Mouse (Mus musculus): ENCODE data around the gene Cd180. TPM values are rescaled to one million over a fixed set of nuclear protein-coding genes. Genes with fewer than 3 reads are reported as not detected.
"Not testable (repeated sequence)": the region's sequence is repeated elsewhere in the genome, so short reads cannot be mapped to it uniquely, and the experiment has no call there.

The Cd180 gene
- under 1 TPM; 0.86 to 0.98 TPM for total RNA-seq (2021)

DNA sequence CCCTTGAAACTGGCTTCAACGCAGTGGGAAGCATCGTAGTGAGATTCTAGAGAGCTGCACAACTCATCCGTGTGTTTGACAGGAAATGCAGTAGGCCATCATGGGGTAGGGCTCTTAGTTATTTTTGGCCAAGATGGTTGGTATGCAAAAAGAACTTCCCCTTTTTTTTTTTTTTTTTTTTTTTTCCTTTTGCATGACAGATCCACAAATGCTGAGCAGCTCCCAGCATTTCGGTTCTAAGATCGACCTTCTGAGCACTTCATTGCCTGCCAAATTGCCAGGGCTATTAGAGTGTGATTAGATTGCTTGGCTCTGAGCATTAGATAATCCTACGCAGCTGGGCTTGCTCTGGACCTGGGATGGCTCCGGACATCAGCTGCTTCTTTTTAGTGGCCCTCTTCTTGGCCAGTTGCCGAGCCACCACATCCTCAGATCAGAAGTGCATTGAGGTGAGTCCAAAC, at the start of gene Cd180:
TSS of gene Cd180 (plus strand) at position 218 of the 461 bp plus-strand sequence.
- peak; percentile 17 for DNase-seq

DNA sequence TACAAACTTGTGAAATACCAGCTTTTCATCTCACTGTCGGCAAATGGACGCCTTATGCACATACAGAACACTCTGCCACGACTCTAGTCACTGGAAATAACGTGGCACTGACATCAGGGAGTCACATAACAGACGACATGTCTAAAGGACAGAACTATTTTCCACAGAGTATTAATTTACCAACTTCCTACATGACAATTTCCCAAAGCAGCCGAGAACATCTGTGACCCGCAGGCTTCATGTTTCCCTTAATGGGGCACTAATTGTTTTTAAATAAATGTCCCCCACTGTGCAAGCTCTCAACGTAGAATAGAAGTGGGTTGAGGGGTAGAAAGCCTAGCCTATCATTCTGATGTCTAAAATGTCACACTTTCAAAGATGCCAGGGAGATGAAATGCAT, 49.0 kb upstream of the Cd180 start:
- no peak for DNase-seq

DNA sequence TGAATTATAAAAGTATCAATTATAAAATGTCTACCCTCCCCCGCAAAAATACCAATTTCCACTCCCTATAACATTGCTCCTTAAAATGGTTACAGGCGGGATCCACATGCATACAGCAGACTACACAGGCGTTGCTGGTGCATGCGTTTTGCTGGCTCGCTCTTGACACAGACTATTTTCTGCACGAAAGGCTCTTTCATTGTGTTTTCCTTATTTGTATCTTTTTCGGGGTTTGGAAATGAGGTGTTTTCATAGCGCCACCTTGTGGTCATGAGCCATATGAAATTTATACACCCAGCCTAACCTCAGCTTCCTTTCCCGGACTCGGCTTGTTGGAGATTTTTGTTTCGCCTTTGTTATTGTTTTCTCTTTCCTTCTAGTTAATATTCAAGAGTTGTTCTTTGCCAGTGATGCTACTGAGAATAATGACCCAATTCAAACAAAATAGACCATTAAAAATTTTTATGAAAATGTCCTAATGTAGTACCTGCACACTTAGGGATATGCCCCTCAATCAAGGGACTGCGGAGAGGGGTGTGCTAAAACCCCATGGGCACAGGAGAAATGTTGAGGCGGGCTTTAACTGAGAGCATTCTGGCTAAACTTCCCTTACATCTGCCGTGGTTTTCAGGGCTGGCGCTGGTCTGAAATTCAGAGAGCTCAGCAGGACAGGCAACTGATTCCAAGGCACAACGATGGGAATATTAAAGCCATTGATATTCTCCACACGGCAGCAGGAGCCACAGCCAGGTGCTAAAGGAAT, 48.4 kb upstream of the Cd180 start:
- peak; percentile 81 for DNase-seq

DNA sequence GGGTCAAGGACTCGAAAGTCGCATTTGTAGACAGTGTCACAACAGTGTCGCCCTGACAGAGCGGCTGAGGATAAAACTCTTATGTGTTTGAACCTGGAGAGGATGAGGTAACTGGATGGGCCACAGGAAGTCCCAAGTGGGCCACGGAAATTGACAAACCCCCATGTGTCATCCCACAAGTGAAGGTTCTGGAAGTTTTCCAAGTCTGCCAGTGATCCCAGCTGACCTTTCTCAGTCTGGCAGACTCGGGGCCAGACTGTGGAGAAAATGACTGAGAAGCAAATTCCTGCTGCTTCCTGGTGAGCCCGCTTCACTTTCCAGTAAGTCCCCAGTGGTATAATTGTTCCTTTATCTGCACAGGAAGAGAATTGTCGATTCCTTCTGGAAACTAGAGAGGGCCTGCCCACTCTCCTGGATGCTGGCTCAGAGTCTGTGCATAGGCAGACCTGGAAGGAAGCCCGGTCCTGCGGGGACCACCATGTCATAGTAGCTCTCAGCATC, 47.0 kb upstream of the Cd180 start:
- DNase-seq: peak; percentile 65

DNA sequence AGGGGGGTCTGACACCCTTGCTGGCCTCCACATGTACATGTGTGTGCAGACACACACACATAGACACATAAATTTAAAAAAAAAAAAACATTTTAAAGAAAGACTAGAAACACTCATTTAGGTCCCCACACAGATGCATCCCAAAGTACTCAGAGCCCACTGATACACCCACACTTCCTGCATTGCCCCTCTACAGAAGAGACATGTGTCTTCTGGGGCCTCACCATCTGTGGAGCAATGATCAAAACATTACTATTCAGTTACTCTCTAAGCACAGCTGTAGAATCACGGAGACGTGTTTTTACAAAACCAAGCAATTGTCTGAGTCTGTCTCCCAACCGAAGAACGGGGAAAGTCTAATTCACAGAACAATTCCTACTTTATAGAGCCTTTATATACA, 45.8 kb upstream of the Cd180 start:
- no peak for DNase-seq

DNA sequence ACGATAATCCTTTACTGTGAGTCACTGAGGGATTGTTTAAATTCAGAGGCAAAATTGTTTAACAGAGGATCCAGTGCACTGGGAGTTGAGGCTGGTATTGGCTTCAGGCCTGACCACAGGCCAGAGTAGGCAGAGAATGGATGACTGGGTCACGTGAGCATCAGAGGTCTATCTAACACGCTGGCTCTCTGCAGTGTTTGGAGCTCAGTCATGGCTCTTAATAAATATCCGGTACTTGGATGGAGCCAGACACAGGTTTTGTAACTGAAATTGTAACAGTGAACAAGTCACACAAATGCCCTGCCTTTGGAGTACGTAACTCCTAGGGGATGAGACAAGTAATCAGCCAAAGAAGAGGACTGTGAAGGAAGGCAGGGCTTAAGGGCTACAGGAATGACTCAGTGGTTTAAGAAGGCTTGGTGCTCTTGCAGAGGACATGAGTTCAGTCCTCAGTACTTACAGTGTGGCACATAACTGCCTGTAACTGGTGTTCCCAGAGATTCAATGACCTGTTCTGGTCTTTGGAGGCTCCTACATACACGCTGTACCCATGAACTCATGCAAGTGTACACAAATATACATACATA, 41.0 kb upstream of the Cd180 start:
- DNase-seq: no peak

DNA sequence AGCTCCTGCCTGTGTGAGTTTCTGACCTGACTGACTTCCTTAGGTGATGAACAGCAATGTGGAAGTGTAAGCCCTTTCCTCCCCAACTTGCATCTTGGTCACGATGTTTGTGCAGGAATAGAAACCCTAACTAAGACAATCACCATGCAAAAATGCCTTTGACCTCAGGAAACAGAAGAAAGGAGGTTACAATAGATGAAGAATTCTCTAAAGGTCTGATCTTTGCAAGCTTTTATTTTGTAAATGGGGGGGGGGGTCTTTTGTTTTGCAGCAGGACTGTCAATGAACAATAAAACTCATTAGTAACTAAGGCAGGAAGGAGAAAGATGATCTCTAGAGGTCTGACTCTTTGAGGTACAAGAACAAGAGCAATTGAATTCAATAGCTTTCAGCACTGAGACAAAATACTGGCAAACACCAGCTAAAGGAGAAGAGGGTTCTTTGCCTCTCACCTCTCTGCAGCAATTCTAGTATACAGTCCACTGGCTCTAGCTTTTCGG, 38.2 kb upstream of the Cd180 start:
- DNase-seq: no peak

DNA sequence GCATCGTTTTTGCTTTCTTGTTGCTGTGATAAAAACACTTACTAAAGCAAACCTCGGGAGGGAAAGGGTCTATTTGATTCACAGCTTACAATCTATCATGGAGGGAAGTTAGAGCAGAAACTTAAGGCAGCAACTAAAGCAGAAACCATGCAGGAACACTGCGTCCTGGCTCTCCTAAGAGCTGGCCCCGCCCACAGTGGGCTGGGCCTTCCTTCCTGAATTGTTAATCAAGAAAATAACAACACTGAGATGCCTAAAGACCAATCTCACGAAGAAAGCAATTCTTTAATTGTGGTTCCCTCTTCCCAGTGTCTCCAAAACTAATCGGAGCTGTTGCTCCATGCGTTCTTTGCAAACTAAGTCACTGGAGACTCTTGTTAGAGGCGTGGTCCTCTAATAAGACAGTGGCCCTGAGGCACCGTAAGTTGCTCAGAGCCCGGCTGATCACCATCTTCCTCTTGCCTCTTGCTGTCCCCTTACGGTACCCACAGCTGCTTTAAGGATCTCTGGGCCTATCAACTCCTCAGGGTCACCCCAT, 37.1 kb upstream of the Cd180 start:
- DNase-seq: no peak

DNA sequence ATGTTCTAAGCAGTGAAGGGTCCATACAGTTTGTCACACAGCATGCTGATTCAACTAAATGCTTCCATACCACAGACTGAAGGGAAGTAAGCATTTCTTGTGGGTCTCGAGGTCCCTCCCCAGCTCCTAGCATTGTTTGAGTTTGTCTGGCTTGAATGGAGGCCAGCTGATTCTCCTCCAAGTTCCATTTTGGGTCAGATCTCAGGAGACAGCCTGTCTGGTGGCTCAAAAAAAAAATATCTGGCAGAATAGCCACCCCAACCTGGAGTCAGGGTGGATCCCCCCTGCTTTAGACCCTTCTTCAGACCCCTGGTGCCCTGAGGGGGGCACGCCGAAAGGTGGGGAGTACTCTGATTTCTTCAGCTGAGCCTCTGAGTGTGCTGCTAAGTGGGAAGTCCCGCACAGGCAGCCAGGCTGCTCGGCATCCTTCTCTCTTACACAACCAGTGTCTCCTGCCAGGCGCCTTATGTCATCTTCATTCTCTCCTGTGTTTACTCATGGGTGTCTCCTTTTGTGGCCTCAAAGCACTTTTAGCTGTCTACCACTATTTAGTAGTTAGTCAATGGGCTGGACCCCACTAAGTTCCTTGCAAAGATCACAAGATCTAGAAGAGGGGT, 35.0 kb upstream of the Cd180 start:
- peak; percentile 62 for DNase-seq

DNA sequence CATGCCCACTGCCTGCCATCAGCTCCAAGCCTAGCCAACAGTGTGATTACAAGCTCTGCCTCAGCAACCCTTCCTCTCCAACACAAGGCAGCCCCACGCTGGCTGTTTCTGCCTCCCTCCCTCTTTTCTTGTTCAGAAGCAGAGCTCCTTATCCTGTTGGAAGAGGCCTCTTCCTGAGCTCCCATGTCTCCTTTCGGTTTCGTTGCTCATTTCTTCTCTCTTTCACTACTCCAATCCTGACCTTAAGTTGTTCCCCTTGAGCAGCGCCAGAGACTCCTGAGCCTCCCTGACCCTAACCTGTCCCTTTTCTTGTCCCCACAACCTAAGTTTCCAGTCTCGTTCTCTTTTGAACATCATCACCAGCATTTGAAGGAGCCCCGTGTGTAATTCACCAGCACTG, 29.3 kb upstream of the Cd180 start:
- no peak for DNase-seq

DNA sequence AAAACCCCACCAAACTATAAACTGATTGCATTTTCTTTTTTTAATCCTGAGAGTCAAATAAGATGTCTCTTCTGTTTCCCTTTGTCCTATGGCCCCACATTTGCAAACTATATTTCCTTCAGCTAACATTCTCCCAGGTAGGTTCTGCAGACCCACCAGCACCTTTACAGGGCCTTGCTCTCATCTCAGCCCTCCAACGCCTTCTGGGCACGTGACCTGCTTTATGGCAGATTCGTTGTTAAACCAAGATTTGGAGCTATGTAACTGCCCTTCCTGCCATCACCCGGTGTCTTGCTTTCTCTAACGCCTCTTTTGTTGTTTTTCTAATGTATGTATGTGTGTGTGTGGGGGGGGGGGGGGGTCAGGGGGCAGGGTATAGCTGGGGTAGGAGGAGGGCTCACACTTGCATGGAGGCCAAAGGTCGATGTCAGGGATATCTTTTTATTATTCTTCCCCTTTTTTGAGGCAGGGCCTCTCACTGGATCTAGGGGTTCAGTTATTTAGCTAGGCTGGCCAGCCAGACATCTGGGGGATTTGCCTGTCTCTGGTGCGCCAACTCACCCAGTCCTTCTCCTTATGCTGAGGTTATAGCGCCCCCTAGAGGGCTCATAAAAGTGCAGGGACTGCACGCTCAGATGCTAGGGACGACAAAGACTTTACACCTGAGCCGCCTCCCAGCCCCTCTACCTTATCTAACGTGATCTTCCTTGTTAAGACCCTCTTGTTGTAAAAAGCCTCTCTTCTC, 28.3 kb upstream of the Cd180 start:
- peak; percentile 67 for DNase-seq

DNA sequence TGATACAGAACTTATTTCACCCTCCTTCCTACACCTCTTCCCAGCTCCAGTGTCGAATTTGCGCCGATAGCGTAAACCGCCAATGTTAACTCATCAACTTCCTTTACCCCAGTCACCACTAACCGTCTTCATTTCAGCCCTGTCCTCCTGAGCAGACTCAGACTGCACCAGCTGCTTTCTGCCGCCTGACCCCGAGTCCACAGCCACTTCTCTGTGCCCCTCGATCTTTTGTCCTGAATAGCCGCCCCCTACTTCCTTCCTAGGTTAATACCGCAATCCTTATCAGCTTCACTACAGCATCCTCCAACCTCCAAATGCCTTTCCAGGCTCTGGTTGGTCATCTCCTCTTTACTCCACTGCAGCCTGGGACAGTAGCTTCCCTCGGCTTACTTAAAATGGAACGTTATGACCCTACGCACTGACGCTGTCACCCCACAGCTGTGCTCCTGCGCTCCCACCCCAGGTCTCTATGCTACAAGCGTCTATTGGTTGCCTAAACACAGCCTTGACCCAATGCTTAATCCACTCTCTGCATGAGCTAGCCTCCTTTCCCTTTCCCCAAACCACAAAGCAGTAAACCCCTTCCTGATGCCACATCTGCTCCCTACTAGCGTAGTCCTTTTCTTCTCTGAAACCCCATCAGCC, 27.6 kb upstream of the Cd180 start:
- DNase-seq: no peak

DNA sequence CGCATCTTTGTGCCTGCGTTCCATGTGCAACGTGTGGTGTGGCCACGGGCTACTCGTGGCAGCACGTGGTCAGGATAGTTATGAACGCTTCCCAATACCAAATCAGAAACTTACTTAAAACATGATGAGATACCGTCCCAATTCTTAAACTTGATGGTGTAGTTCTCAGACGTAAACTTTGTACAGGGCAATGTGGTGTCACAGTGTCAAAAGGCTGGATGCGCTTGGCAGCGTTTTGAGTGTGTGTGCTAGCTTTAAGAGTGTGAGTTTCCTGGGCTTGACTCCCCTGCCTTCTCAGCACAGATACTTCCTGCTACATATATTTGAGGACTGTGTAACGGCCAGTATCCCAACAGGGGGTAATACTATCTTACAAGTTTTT, 27.1 kb upstream of the Cd180 start:
- DNase-seq: no peak

DNA sequence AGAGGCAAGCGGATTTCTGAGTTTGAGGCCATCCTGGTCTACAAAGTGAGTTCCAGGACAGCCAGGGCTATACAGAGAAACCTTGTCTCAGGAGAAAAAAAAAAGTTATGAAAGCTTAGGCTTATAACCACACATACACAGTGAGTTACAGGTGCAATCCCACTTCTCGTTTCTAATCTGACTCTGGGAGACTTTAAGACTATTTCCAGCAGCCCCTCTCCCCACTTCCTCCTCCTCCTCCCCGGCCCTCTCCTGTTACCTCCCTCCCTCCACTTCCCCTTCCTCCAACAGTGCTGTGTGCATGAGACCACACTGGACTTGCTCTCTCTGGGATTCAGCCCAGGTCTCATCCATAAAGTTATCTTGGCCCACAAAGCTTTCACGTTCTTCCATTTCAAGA, 26.6 kb upstream of the Cd180 start:
- DNase-seq: no peak

DNA sequence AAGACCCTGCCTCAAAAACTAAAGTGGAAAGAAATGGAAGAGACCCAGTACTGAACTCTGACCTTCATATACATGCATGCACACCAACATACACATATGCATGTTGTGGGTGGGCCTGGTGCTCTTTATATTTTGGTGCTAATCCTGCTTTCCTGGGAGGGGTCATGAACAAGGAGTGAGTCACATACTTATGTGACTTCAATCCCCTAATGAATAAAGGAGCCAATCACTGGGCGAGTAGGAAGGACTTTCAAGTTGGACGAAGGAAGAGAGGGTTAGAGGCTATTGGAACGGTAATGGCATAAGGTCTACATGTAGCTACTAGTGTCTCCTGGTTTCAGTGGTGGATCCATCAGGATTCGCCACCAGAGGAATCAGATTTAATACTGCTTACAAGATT, 26.0 kb upstream of the Cd180 start:
- DNase-seq: no peak

DNA sequence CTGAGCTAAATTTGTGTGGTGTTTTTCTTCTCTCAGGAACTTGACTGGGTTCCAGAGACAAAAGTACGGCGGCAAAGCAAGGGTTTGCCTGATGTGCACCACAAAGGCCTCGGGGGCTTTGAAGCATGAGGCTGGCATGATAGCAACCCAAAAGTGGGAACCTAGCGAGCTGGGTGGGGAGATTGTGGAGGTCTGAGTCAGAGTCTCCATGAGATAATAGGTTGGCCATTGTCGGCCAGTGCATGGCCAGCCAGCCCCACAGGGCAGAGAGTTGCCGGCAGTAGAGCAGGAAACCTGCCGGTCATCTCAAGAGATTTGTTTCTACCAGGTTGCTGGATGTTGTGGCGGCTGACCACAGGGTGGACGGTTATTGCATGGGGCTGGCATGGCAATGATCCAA, 25.5 kb upstream of the Cd180 start:
- no peak for DNase-seq

DNA sequence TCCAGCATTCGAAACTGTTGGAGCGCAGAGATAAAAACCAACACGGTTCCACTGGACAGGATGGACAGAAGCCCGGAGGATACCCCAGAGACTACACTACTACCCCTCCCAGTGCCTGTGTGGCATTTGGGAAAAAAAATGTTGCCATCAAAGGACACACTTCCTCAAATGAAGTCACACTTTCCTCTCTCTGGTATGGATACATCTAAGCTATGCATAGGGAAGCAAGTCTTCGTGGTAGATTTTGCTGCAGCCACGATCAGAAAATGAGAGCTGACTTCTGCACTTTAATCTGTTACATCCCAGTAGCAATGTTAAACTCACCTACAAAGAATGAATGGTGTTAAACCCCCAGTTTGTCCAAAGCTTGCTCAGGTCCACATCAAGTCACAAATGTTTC, 24.4 kb upstream of the Cd180 start:
- DNase-seq: no peak

DNA sequence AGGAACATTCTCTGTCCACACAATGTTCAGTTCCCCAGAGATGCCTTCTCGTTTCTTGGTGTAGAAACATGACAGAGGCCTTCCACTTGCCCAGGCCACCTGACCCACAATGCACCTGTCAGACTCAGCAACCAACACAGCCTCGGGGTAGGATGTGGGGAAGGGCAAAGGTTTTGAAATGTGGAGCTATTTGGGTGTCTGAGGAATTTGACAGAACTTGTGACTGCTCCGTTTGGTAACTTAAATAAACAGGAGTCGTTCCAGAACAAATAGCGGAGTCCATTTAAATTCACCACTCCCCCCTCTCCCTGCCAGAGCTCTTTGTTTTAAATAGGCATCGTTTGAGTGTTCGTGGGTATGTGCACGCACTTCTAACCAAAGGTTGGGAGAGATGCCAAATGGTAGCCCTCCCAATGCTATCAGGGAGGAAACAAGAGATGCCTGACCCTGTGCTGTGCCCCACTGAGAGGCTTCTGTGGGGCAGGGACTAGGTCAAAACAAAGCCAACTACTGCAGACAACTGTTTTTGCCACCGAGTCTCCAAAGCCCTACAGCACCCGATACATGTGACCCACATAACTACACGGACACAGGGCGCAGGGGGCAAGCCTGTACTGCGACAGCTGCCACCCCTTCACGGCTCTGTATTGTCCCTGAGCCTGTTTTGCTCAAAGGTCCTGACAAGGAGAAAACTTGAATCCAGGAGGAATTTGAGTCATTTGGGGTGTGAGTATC, 23.7 kb upstream of the Cd180 start:
- no peak for DNase-seq

DNA sequence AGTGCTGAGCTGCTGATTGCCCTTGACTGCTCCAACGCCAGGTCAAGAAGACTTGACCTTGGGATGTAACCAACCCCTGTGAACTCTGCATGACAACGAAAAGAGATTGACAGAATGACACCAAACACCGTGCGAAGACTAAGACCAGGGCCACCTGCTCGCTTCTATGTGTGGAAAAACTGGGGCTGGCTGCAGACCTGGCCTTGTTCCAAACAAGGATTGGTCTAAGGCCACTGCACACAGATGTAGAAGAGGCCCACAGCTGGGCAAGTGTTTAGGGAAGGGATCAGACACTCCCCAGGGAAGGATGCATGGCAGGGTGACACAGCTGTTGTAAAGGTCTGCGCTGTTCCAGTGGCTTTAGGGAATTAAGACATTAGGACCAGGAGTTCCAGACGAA, 22.9 kb upstream of the Cd180 start:
- DNase-seq: no peak

DNA sequence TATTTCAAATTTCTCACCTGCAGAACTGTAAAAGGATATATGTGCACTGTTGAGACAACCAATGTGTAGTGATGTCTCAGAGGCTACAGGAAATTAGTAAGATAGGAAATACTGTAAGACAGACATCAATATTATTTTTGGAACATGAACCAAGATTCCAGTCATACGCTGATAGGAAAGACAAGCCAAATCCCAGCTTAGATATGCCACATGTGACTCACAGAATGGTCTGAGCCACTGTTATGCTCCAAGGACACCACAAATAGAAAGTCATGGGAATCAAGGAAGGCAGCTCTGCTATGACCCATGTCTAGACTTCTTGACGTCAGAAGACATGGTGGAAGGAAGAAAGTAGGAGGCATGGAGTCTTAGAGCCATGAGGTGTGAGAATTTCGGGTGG, 19.3 kb upstream of the Cd180 start:
- DNase-seq: no peak

DNA sequence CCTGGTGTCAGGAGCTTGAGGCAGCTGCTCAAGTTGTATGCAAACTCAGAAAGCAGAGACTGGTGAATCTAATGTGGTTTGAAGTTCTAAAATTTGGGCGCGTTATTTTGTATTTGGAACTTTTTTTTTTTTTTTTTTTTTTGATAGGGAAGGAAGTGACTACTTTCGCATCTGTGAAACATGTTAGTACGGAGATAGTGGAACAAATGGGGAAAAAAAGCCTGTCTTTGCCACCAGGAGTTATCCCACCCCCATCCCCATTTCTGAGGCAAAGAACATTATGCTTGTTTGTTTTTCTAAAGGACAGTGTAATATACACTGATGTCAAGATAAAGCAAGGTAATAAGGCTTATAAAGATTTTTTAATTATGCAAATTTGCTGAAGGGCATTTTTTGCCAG, 15.8 kb upstream of the Cd180 start:
- not testable (repeated sequence) for DNase-seq
